Mouse (Mus musculus): ENCODE measurements around the gene Olfr1362. TPM values are rescaled to one million over a fixed set of nuclear protein-coding genes. Genes with fewer than 3 reads are reported as not detected.

The Olfr1362 gene
- polyA plus RNA-seq (2021; fragmentation: Nextera tagmentation) = not detected in 2 replicates
- long read RNA-seq, experiment 1 = 0 reads
- long read RNA-seq, experiment 2 = 0 reads

GRCm38 (mm10) chr13:21613922-21614321 is at the start of gene Olfr1362:
Gene Olfr1362 (minus strand): TSS chr13:21614022.

GRCm38 (mm10) chr13:21663286-21663685 is 49.5 kb upstream of the Olfr1362 start, which contains the start of gene Olfr1361:
Gene Olfr1361 (minus strand): TSS chr13:21663386.

GRCm38 (mm10) chr13:21642418-21642817 is 28.6 kb upstream of the Olfr1362 start, which contains the start of gene Olfr11:
Gene Olfr11 (minus strand): TSS chr13:21642518.

GRCm38 (mm10) chr13:21581659-21582058 is 32.2 kb downstream of the Olfr1362 start, which contains the start of gene Olfr1364:
Gene Olfr1364 (minus strand): TSS chr13:21581759.

Other genes with a start within 250 kb of the Olfr1362 start
- 11.1 and 12.4 TPM in 2 replicates for gene Zkscan3, start 211.3 kb downstream of the Olfr1362 start, polyA plus RNA-seq (2021; fragmentation: Nextera tagmentation)
- 1.2 TPM in 2 replicates for gene Pgbd1, start 173.0 kb downstream of the Olfr1362 start, polyA plus RNA-seq (2021; fragmentation: Nextera tagmentation)
- 52.8 and 74.6 TPM in 2 replicates for gene Zscan26, start 160.3 kb downstream of the Olfr1362 start, polyA plus RNA-seq (2021; fragmentation: Nextera tagmentation)
- 1.5 TPM in 2 replicates for gene Nkapl, start 145.5 kb downstream of the Olfr1362 start, polyA plus RNA-seq (2021; fragmentation: Nextera tagmentation)
- 3.1 and 3.4 TPM in 2 replicates for gene Zkscan4, start 135.1 kb downstream of the Olfr1362 start, polyA plus RNA-seq (2021; fragmentation: Nextera tagmentation)
- gene Gm10065, start 134.6 kb downstream of the Olfr1362 start, polyA plus RNA-seq (2021; fragmentation: Nextera tagmentation) = 3.9 TPM in 1 of 2 replicates, not detected in the other
- gene AK157302, start 118.8 kb downstream of the Olfr1362 start, polyA plus RNA-seq (2021; fragmentation: Nextera tagmentation) = 1.5 and 2.0 TPM in 2 replicates
- gene Gm11273, start 112.6 kb downstream of the Olfr1362 start, polyA plus RNA-seq (2021; fragmentation: Nextera tagmentation) = 13.2 and 14.1 TPM in 2 replicates
- gene Zkscan8, start 82.9 kb downstream of the Olfr1362 start, polyA plus RNA-seq (2021; fragmentation: Nextera tagmentation) = 3.0 and 3.3 TPM in 2 replicates
- gene Olfr1366, start 71.2 kb downstream of the Olfr1362 start, polyA plus RNA-seq (2021; fragmentation: Nextera tagmentation) = 0.09 TPM in 1 of 2 replicates, not detected in the other
- gene Olfr1535, start 54.1 kb downstream of the Olfr1362 start, polyA plus RNA-seq (2021; fragmentation: Nextera tagmentation) = 0.06 TPM in 1 of 2 replicates, not detected in the other
- gene Olfr1364, start 32.3 kb downstream of the Olfr1362 start, polyA plus RNA-seq (2021; fragmentation: Nextera tagmentation) = not detected in 2 replicates
- gene Olfr11, start 28.5 kb upstream of the Olfr1362 start, polyA plus RNA-seq (2021; fragmentation: Nextera tagmentation) = not detected in 2 replicates
- gene Olfr1361, start 49.4 kb upstream of the Olfr1362 start, polyA plus RNA-seq (2021; fragmentation: Nextera tagmentation) = not detected in 2 replicates
- not detected in 2 replicates for gene Olfr1360, start 63.4 kb upstream of the Olfr1362 start, polyA plus RNA-seq (2021; fragmentation: Nextera tagmentation)
- not detected in 2 replicates for gene Olfr1359, start 84.1 kb upstream of the Olfr1362 start, polyA plus RNA-seq (2021; fragmentation: Nextera tagmentation)
- not detected in 2 replicates for gene Hist1h2bl, start 102.1 kb upstream of the Olfr1362 start, polyA plus RNA-seq (2021; fragmentation: Nextera tagmentation)
- not detected in 2 replicates for gene Hist1h2ai, start 102.4 kb upstream of the Olfr1362 start, polyA plus RNA-seq (2021; fragmentation: Nextera tagmentation)
- not detected in 2 replicates for gene Hist1h3h, start 103.6 kb upstream of the Olfr1362 start, polyA plus RNA-seq (2021; fragmentation: Nextera tagmentation)
- gene Hist1h2bm, start 108.0 kb upstream of the Olfr1362 start, polyA plus RNA-seq (2021; fragmentation: Nextera tagmentation) = not detected in 2 replicates
- 0.83 and 0.92 TPM in 2 replicates for gene Hist1h4j, start 121.0 kb upstream of the Olfr1362 start, polyA plus RNA-seq (2021; fragmentation: Nextera tagmentation)
- 0.70 and 3.0 TPM in 2 replicates for gene Hist1h4k, start 136.5 kb upstream of the Olfr1362 start, polyA plus RNA-seq (2021; fragmentation: Nextera tagmentation)
- gene Hist1h2ak, start 139.8 kb upstream of the Olfr1362 start, polyA plus RNA-seq (2021; fragmentation: Nextera tagmentation) = 1.8 TPM in 1 of 2 replicates, not detected in the other
- 1.0 and 2.3 TPM in 2 replicates for gene Hist1h2bn, start 140.1 kb upstream of the Olfr1362 start, polyA plus RNA-seq (2021; fragmentation: Nextera tagmentation)
- 0.59 and 0.97 TPM in 2 replicates for gene Hist1h1b, start 166.6 kb upstream of the Olfr1362 start, polyA plus RNA-seq (2021; fragmentation: Nextera tagmentation)
- gene Hist1h3i, start 169.3 kb upstream of the Olfr1362 start, polyA plus RNA-seq (2021; fragmentation: Nextera tagmentation) = 1.7 and 2.9 TPM in 2 replicates
- gene Hist1h2an, start 173.2 kb upstream of the Olfr1362 start, polyA plus RNA-seq (2021; fragmentation: Nextera tagmentation) = 2.4 TPM in 1 of 2 replicates, not detected in the other
- not detected in 2 replicates for gene Hist1h2bp, start 173.4 kb upstream of the Olfr1362 start, polyA plus RNA-seq (2021; fragmentation: Nextera tagmentation)
- gene Hist1h2bq, start 196.2 kb upstream of the Olfr1362 start, polyA plus RNA-seq (2021; fragmentation: Nextera tagmentation) = 0.40 and 1.2 TPM in 2 replicates
- not detected in 2 replicates for gene Hist1h2ao, start 196.4 kb upstream of the Olfr1362 start, polyA plus RNA-seq (2021; fragmentation: Nextera tagmentation)
- 1.8 and 3.3 TPM in 2 replicates for gene Hist1h4m, start 197.7 kb upstream of the Olfr1362 start, polyA plus RNA-seq (2021; fragmentation: Nextera tagmentation)
- gene Hist1h4n, start 218.2 kb upstream of the Olfr1362 start, polyA plus RNA-seq (2021; fragmentation: Nextera tagmentation) = 0.64 and 2.7 TPM in 2 replicates
- 68.6 TPM in 2 replicates for gene Hist1h2ap, start 219.5 kb upstream of the Olfr1362 start, polyA plus RNA-seq (2021; fragmentation: Nextera tagmentation)
- gene Hist1h2br, start 219.7 kb upstream of the Olfr1362 start, polyA plus RNA-seq (2021; fragmentation: Nextera tagmentation) = not detected in 2 replicates

All from left cerebral cortex, adult 6 months (tissue).